Mouse (Mus musculus): ENCODE results near the gene Serpina11. TPM values are rescaled to one million over a fixed set of nuclear protein-coding genes. Genes with fewer than 3 reads are reported as not detected.

Serpina11 gene
- polyA plus RNA-seq, 1 experiment, result not detected

DNA sequence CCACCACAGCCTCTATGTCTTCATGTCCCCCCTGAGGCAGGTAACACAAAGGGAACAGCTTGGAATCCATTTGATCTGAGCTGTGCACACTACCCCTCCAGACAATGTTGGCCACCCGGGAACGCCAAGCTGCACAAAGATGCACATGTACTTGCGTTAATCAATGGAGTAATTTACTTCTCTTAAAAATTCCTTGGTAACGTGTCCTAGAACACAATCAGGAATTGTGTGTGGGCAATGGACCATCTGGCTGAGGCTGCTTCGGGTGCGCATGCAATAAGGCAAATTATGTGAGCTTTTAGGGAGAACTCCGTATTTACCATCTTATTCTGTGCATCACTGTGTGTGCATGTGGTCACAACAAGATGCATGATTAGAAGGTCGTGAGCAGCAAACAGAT lies 9.9 kb upstream of the Serpina11 start:
- H3K9me3 ChIP-seq, result peaks cover 24% of the 10 kb centered on the region
- TF ChIP-seq GATA1 (IDR thresholded peaks at IDR 0.05; ENCODE audit: borderline replicate concordance, low read length) (no peak), FLI1 (IDR thresholded peaks at IDR 0.05; ENCODE audit: low read length) (no peak)

DNA sequence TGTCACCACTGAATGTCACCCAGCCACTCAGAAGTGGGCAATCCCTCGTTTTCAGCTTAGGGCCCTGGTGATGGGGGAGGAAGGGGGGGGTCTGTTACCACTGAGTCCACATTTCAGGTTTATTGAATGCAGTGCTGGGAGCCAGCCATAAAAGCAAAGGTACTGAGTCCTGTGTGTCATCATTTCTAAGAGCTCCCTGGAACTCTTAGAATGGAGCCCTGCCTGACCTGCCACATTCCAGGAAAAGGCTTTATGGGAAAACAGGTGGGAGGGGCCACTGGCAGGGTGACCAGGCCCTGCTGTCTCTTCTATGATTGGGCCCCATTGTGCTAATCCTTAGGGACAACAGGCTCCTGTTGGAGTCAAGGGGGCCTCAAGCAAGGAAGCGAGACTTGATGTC lies 6.8 kb upstream of the Serpina11 start:
- H3K4me3 ChIP-seq (replicated peaks), result no peak overlapping the region
- H3K36me3 ChIP-seq (replicated peaks; ENCODE audit: low read length), result no peaks in the 10 kb centered on the region
- H3K4me1 ChIP-seq, result peaks cover 24% of the 10 kb centered on the region
- no peak for TF ChIP-seq GATA1 (IDR thresholded peaks at IDR 0.05; ENCODE audit: borderline replicate concordance, low read length)
- TF ChIP-seq FLI1 (IDR thresholded peaks at IDR 0.05; ENCODE audit: low read length), result no peak
- peaks cover 15% of the 10 kb centered on the region for H3K9me3 ChIP-seq
- H3K27me3 ChIP-seq (replicated peaks), result peaks cover 18% of the 10 kb centered on the region

More for the DNA sequence above, 9.9 kb upstream of the Serpina11 start:
- H3K4me3 ChIP-seq (replicated peaks), result no peak overlapping the region
- peaks cover 6% of the 10 kb centered on the region for H3K27me3 ChIP-seq (replicated peaks)
- H3K4me1 ChIP-seq, result peaks cover 7% of the 10 kb centered on the region; the same call in 1 of the 2 replicates
- no peaks in the 10 kb centered on the region for H3K36me3 ChIP-seq (replicated peaks; ENCODE audit: low read length)

DNA sequence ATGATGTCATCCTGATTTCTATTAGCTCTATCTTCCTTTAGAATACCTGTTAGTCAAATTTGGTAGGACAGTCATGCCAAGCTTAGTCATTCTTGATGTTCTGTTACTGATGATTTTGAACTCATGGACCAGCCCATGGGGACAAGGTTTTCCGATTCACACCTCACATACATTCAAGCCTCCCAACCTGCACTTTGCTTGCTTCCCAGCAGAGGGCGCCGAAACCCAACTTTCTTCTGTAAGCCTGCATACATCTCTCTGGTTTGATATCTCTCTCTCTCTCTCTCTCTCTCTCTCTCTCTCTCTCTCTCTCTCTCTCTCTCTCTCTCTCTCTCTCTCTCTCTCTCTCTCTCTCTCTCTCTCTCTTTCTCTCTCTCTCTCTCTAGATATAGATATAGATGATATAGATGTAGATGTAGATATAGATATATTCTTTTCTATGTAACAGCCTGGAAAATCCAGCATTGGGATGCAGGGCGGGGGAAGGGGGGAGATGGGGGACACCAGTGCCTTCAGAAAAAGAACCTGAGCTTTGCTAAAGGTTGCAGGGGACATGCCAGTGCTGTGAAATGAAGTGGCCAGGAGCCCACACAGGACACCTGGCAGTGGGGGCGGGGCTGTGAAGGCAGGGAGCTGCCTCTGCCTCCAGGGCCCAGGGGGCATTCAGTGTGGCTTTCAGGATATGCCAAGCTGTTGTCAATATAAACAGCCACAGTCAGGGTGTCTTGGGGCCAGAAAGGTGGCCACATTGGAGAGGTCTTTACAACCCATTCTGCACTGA lies 5.7 kb upstream of the Serpina11 start:
- Histone ChIP-seq H3K36me3 (replicated peaks; ENCODE audit: low read length) (no peaks in the 10 kb centered on the region), H3K27me3 (replicated peaks) (peaks cover 18% of the 10 kb centered on the region), H3K9me3 (peaks cover 6% of the 10 kb centered on the region), H3K4me3 (replicated peaks) (no peak overlapping the region), H3K4me1 (peaks cover 17% of the 10 kb centered on the region)
- TF ChIP-seq FLI1 (IDR thresholded peaks at IDR 0.05; ENCODE audit: low read length) (no peak), GATA1 (IDR thresholded peaks at IDR 0.05; ENCODE audit: borderline replicate concordance, low read length) (no peak)

DNA sequence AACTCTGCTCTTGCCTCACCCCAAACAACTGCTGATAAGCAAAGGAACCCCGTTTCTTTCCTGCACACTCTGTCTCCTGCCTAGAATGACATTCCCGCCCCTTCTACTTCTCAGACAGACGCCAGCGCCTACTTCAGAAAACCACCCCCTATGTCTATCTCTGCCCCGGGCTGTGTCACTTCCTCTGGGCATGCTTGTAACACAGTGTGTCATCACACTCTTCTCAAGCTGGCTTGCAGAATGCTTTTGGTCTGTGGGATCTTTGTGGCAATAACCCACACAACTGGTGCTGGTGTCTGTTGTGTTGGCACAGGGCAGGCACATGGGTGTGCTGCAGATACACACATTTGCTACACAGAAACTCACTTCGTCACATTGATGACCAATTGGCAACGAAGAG lies 3.2 kb upstream of the Serpina11 start:
- peaks cover 17% of the 10 kb centered on the region for H3K4me1 ChIP-seq
- H3K9me3 ChIP-seq, result no peaks in the 10 kb centered on the region
- peak overlapping the region; percentile 60 for H3K4me3 ChIP-seq (replicated peaks)
- H3K36me3 ChIP-seq (replicated peaks; ENCODE audit: low read length), result no peaks in the 10 kb centered on the region
- no peak for TF ChIP-seq FLI1 (IDR thresholded peaks at IDR 0.05; ENCODE audit: low read length)
- no peak for TF ChIP-seq GATA1 (IDR thresholded peaks at IDR 0.05; ENCODE audit: borderline replicate concordance, low read length)
- peaks cover 25% of the 10 kb centered on the region for H3K27me3 ChIP-seq (replicated peaks)

DNA sequence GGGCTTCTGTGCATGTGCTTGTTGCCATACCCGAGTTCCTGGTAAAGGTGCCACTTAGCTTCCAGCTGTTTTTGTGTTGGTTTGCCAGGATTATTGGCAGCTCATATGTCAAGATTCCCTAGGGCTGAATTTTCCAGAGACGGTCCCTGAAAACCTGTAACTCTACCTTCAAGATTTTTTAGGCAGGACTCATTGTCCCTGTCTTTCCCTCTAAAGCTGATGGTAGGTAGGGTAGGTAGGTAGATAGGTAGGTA lies 316 bp downstream of the Serpina11 start:
- Histone ChIP-seq H3K9me3 (peaks cover 10% of the 10 kb centered on the region; the same call in 1 of the 2 replicates), H3K4me3 (replicated peaks) (no peak overlapping the region), H3K27me3 (replicated peaks) (peaks cover 23% of the 10 kb centered on the region), H3K36me3 (replicated peaks; ENCODE audit: low read length) (no peaks in the 10 kb centered on the region), H3K4me1 (peaks cover 17% of the 10 kb centered on the region)
- no peak for TF ChIP-seq GATA1 (IDR thresholded peaks at IDR 0.05; ENCODE audit: borderline replicate concordance, low read length)
- TF ChIP-seq FLI1 (IDR thresholded peaks at IDR 0.05; ENCODE audit: low read length), result no peak

GRCm38 (mm10) chr12:103988754-103989513 lies 823 bp downstream of the Serpina11 start:
- no peaks in the 10 kb centered on the region for H3K36me3 ChIP-seq (replicated peaks; ENCODE audit: low read length)
- no peak overlapping the region for H3K4me3 ChIP-seq (replicated peaks)
- H3K9me3 ChIP-seq, result peaks cover 10% of the 10 kb centered on the region; the same call in 1 of the 2 replicates
- no peak for TF ChIP-seq FLI1 (IDR thresholded peaks at IDR 0.05; ENCODE audit: low read length)
- no peak for TF ChIP-seq GATA1 (IDR thresholded peaks at IDR 0.05; ENCODE audit: borderline replicate concordance, low read length)
- peaks cover 17% of the 10 kb centered on the region for H3K4me1 ChIP-seq
- peaks cover 20% of the 10 kb centered on the region for H3K27me3 ChIP-seq (replicated peaks)

- Histone ChIP-seq H3K27me3 (replicated peaks) (peaks cover 12% of the 10 kb centered on the region), H3K36me3 (replicated peaks; ENCODE audit: low read length) (no peaks in the 10 kb centered on the region), H3K9me3 (peaks cover 10% of the 10 kb centered on the region; the same call in 1 of the 2 replicates), H3K4me3 (replicated peaks) (no peak overlapping the region), H3K4me1 (no peaks in the 10 kb centered on the region)
- no peak for TF ChIP-seq GATA1 (IDR thresholded peaks at IDR 0.05; ENCODE audit: borderline replicate concordance, low read length)
- no peak for TF ChIP-seq FLI1 (IDR thresholded peaks at IDR 0.05; ENCODE audit: low read length)
Measured at GRCm38 (mm10) chr12:103985868-103986267, 3.9 kb downstream of the Serpina11 start.

GRCm38 (mm10) chr12:103984935-103985334 lies 4.8 kb downstream of the Serpina11 start:
- no peak for TF ChIP-seq FLI1 (IDR thresholded peaks at IDR 0.05; ENCODE audit: low read length)
- TF ChIP-seq GATA1 (IDR thresholded peaks at IDR 0.05; ENCODE audit: borderline replicate concordance, low read length), result no peak

DNA sequence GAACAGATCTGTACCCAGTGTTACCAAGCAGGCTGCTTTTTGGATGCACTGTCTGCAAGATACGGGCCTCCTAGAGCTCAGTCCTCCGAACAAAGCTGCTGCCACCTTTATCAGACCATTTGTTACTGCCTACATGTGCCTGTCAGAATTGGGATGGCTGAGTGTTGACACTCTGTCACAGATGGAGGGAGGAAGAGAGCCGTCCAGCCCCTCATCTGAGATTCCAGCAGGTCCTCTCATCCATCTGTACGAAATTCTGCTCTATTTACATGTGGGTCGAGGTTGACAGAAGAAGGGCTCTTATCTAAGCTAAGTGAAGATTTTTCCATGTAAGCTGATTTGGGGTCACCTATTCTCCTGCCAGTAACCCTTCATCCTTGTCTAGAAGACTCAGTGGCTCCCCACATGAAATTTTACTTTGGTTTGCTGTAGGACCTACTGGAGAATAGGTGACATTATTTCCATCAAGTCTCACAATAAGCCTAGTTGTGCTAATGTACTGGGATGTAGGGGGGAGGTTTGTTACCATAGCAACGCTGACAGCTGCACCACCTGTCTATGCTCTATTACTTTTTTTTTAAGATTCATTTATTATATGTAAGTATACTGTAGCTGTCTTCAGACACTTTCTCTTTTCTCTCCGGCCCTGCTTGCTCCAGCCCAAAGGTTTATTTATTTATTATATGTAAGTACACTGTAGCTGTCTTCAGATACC lies 8.0 kb downstream of the Serpina11 start:
- Histone ChIP-seq H3K27me3 (replicated peaks) (peaks cover 2% of the 10 kb centered on the region), H3K9me3 (peaks cover 7% of the 10 kb centered on the region; the same call in 1 of the 2 replicates), H3K4me1 (no peaks in the 10 kb centered on the region), H3K36me3 (replicated peaks; ENCODE audit: low read length) (no peaks in the 10 kb centered on the region), H3K4me3 (replicated peaks) (no peak overlapping the region)
- no peak for TF ChIP-seq GATA1 (IDR thresholded peaks at IDR 0.05; ENCODE audit: borderline replicate concordance, low read length)

More at GRCm38 (mm10) chr12:103984935-103985334, 4.8 kb downstream of the Serpina11 start:
- peaks cover 10% of the 10 kb centered on the region; the same call in 1 of the 2 replicates for H3K9me3 ChIP-seq
- H3K4me1 ChIP-seq, result no peaks in the 10 kb centered on the region
- no peak overlapping the region for H3K4me3 ChIP-seq (replicated peaks)
- peaks cover 12% of the 10 kb centered on the region for H3K27me3 ChIP-seq (replicated peaks)
- no peaks in the 10 kb centered on the region for H3K36me3 ChIP-seq (replicated peaks; ENCODE audit: low read length)

Data from megakaryocyte, embryonic 14.5 days (primary cell).